Comparison of ENCODE assay signal across 28 mouse cellular contexts in genomic region chr8:123781256-123781655, GRCm38 (mm10). TPM values are rescaled to one million over a fixed set of nuclear protein-coding genes. Genes with fewer than 3 reads are reported as not detected.
DNase-seq lines count a peak whose midpoint lies in the region; ATAC-seq and TF ChIP-seq lines count a peak whose summit lies in the region.
"Had no signal": no experiment of that assay in that cellular context is flagged by ENCODE, and none has a peak within 500 bp of the region (broad histone marks: within the 10 kb centered on the region; RNA-seq: fewer than 3 reads in every experiment).

No protein-coding gene starts in this region.

- 24% methylated on average over 8 of the region's 8 CpGs for WGBS in kidney, embryonic 14.5 days
- 33% methylated on average over 8 of the region's 8 CpGs for WGBS in kidney, adult 2 months
- 38% methylated on average over 8 of the region's 8 CpGs for WGBS in neural tube, embryonic 15.5 days
- 18% methylated on average over 8 of the region's 8 CpGs for WGBS in stomach, embryonic 16.5 days

- intact Hi-C loops in left cerebral cortex, postnatal 14 days (cut with DNase I): no loop called here

- no peak for TF ChIP-seq CTCF in kidney, adult 2 months (conservative IDR thresholded peaks at IDR 0.05; ENCODE audit: insufficient read depth, insufficient read length, low read depth, low read length)

- no peak overlapping the region for H3K4me3 ChIP-seq in kidney, embryonic 14.5 days (ENCODE audit: low read length)
- no peak overlapping the region for H3K4me3 ChIP-seq in kidney, adult 2 months (ENCODE audit: insufficient read depth, low read depth, low read length)
- no peak overlapping the region for H3K4me3 ChIP-seq in neural tube, embryonic 15.5 days (replicated peaks)
- no peak overlapping the region for H3K4me3 ChIP-seq in stomach, embryonic 16.5 days (replicated peaks; ENCODE audit: low read length)
- H3K4me3 ChIP-seq: embryonic facial prominence, embryonic 13.5 days; erythroblast, embryonic 14.5 days; heart, embryonic 10.5 days; limb, embryonic 15.5 days; liver, embryonic 15.5 days; midbrain, embryonic 10.5 days; myocyte had no signal

- H3K27me3 ChIP-seq in kidney, embryonic 14.5 days (ENCODE audit: control insufficient read depth, insufficient read depth, low read length): no peaks in the 10 kb centered on the region
- no peaks in the 10 kb centered on the region for H3K27me3 ChIP-seq in kidney, adult 2 months (replicated peaks; ENCODE audit: control insufficient read depth, insufficient read depth, low read length)
- no peaks in the 10 kb centered on the region for H3K27me3 ChIP-seq in neural tube, embryonic 15.5 days (replicated peaks)
- no peaks in the 10 kb centered on the region for H3K27me3 ChIP-seq in stomach, embryonic 16.5 days (ENCODE audit: control insufficient read depth, insufficient read depth, low read length)
- H3K27me3 ChIP-seq: embryonic facial prominence, embryonic 13.5 days; limb, embryonic 15.5 days had no signal

- H3K36me3 ChIP-seq in kidney, embryonic 14.5 days (ENCODE audit: control insufficient read depth, insufficient read depth, low read length): no peaks in the 10 kb centered on the region
- H3K36me3 ChIP-seq in kidney, adult 2 months (ENCODE audit: control insufficient read depth, insufficient read depth, low read length): no peaks in the 10 kb centered on the region
- no peaks in the 10 kb centered on the region for H3K36me3 ChIP-seq in neural tube, embryonic 15.5 days
- no peaks in the 10 kb centered on the region for H3K36me3 ChIP-seq in stomach, embryonic 16.5 days (ENCODE audit: control insufficient read depth, insufficient read depth, low read length)
- H3K36me3 ChIP-seq: embryonic facial prominence, embryonic 13.5 days; heart, embryonic 10.5 days; limb, embryonic 15.5 days; liver, embryonic 15.5 days; midbrain, embryonic 10.5 days had no signal

- peak; percentile 52; the same call in 1 of the 2 replicates for ATAC-seq in kidney, embryonic 14.5 days (ENCODE audit: low FRiP score, low TSS enrichment)
- ATAC-seq in neural tube, embryonic 15.5 days (ENCODE audit: low FRiP score): no peak
- ATAC-seq in stomach, embryonic 16.5 days (ENCODE audit: insufficient read depth, low FRiP score): peak; percentile 51
- ATAC-seq: activated CD4-positive, CD25-positive, alpha-beta regulatory T cell, adult 4 months; forebrain, embryonic 14.5 days; lung, postnatal 0 days; midbrain, embryonic 16.5 days had no signal

- no peak for TF ChIP-seq POLR2A in kidney, adult 2 months (IDR thresholded peaks at IDR 0.05; ENCODE audit: low read depth, low read length)

- H3K4me2 ChIP-seq in kidney, embryonic 14.5 days (replicated peaks; ENCODE audit: low read depth, low read length): no peak overlapping the region
- no peak overlapping the region for H3K4me2 ChIP-seq in neural tube, embryonic 15.5 days
- no peak overlapping the region for H3K4me2 ChIP-seq in stomach, embryonic 16.5 days (ENCODE audit: low read depth, low read length)
- H3K4me2 ChIP-seq: limb, embryonic 15.5 days; liver, embryonic 15.5 days had no signal

- peaks cover 17% of the 10 kb centered on the region for H3K4me1 ChIP-seq in kidney, embryonic 14.5 days (ENCODE audit: control insufficient read depth, insufficient read depth, low read length)
- no peaks in the 10 kb centered on the region for H3K4me1 ChIP-seq in kidney, adult 2 months (ENCODE audit: control insufficient read depth, insufficient read depth, low read length)
- peaks cover 12% of the 10 kb centered on the region; the same call in 1 of the 2 replicates for H3K4me1 ChIP-seq in neural tube, embryonic 15.5 days
- H3K4me1 ChIP-seq in stomach, embryonic 16.5 days (ENCODE audit: control insufficient read depth, insufficient read depth, low read length): peaks cover 20% of the 10 kb centered on the region

- peak; percentile 64 to 65 for DNase-seq in adrenal gland, adult (ENCODE audit: inconsistent age in 2 of 2, low spot score in 1 of 2)
- no peak for DNase-seq in adrenal gland, adult 2 months
- no peak for DNase-seq in kidney, adult 2 months
- DNase-seq in neural tube, embryonic 10.5 days (ENCODE audit: extremely low spot score, low spot score): peak; percentile 38
- no peak for DNase-seq in left cerebral cortex, postnatal 14 days (ENCODE audit: low spot score in 2 of 2)
- DNase-seq: adrenal gland, postnatal 25 days; cerebellum, adult 8-10 months; cerebellum, postnatal 36 days; kidney, postnatal 36 days; layer of hippocampus, postnatal 36 days; right cerebral cortex, postnatal 25 days; spleen, adult 18-20 months; thymus, postnatal 25 days had no signal

- H3K9me3 ChIP-seq in kidney, embryonic 14.5 days (ENCODE audit: control insufficient read depth, low read length): no peaks in the 10 kb centered on the region
- H3K9me3 ChIP-seq in neural tube, embryonic 15.5 days (replicated peaks): no peaks in the 10 kb centered on the region
- no peaks in the 10 kb centered on the region for H3K9me3 ChIP-seq in stomach, embryonic 16.5 days (replicated peaks; ENCODE audit: control insufficient read depth, low read length)
- H3K9me3 ChIP-seq: embryonic facial prominence, embryonic 13.5 days; heart, embryonic 10.5 days; limb, embryonic 15.5 days; liver, embryonic 15.5 days; midbrain, embryonic 10.5 days had no signal

- H3K27ac ChIP-seq in kidney, embryonic 14.5 days (ENCODE audit: low read depth, low read length): no peak overlapping the region
- H3K27ac ChIP-seq in kidney, adult 2 months (ENCODE audit: insufficient read depth, low read depth, low read length): no peak overlapping the region
- no peak overlapping the region for H3K27ac ChIP-seq in neural tube, embryonic 15.5 days (replicated peaks)
- H3K27ac ChIP-seq in stomach, embryonic 16.5 days (ENCODE audit: low read length): 0 out of 2 replicates have a peak overlapping the region, but pooled peaks have one; percentile 11
- H3K27ac ChIP-seq: heart, embryonic 10.5 days; limb, embryonic 15.5 days; liver, embryonic 15.5 days; midbrain, embryonic 10.5 days had no signal

- no peak overlapping the region for H3K9ac ChIP-seq in kidney, embryonic 14.5 days (ENCODE audit: low read depth, low read length)
- H3K9ac ChIP-seq in neural tube, embryonic 15.5 days (replicated peaks): no peak overlapping the region
- no peak overlapping the region; the same call in 1 of the 2 replicates for H3K9ac ChIP-seq in stomach, embryonic 16.5 days (ENCODE audit: low read length)
- H3K9ac ChIP-seq: embryonic facial prominence, embryonic 13.5 days; limb, embryonic 15.5 days; liver, embryonic 15.5 days had no signal

RNA-seq across cellular contexts. Expression of gene Rab4a, which starts 24.5 kb away (rescaled TPM):
- 10 to 100 TPM; 19.2 to 26.7 TPM for total RNA-seq in adrenal gland, adult 2 months (2021)
- 13.0 and 19.4 TPM in 2 replicates for polyA plus RNA-seq in adrenal gland, adult 2 months (2012; rRNA removed)
- 33.3 and 45.3 TPM in 2 replicates for polyA plus RNA-seq in kidney, embryonic 14.5 days (2014; fragmentation: Nextera tagmentation; extraction: Ambion mirVana)
- 38.8 and 42.7 TPM in 2 replicates for polyA plus RNA-seq in kidney, adult 2 months (2012; rRNA removed)
- polyA plus RNA-seq in neural tube, embryonic 15.5 days (2015; fragmentation: Nextera tagmentation; extraction: Ambion mirVana): 78.2 and 87.0 TPM in 2 replicates
- polyA plus RNA-seq in stomach, embryonic 16.5 days (2015; fragmentation: Nextera tagmentation; extraction: Ambion mirVana): 42.2 and 44.4 TPM in 2 replicates
- total RNA-seq in left cerebral cortex, postnatal 14 days (2021): 10 to 100 TPM; 46.5 to 51.8 TPM
- total RNA-seq: neutrophil, adult 5-6 weeks had no signal

Comparison
In these comparisons a context has a peak if more than half of its experiments do, and no peak if none do; other contexts are left out.
1. DNase-seq: peak in adrenal gland, adult (2 of 2) and neural tube, embryonic 10.5 days (single experiment); none in adrenal gland, adult 2 months (single experiment), kidney, adult 2 months (single experiment) and left cerebral cortex, postnatal 14 days (0 of 2).